Mouse (Mus musculus) liver, embryonic 13.5 days (tissue): ENCODE results near the gene Ksr1. TPM values are rescaled to one million over a fixed set of nuclear protein-coding genes. Genes with fewer than 3 reads are reported as not detected.

Experiments used
- ATAC-seq: fragments of 200-750 bp; cut with Nextera tagmentation; 2 replicates; pipeline ENCODE4 v1.8.0; 2017; ENCODE audit warnings: low read depth, mild to moderate bottlenecking, moderate number of reproducible peaks, moderate library complexity
- DNase-seq: peaks from one replicate; pipeline ENCODE4 v3.0.0; 2022
- H3K27ac ChIP-seq: fragments of 300-500 bp; sonication (generic); 2 replicates; pipeline ENCODE4 v1.5.1; 2015; ENCODE audit warnings: moderate library complexity, mild to moderate bottlenecking, inconsistent platforms
- H3K27me3 ChIP-seq: fragments of 300-500 bp; sonication (generic); 2 replicates; pipeline ENCODE4 v1.6.1; 2015; ENCODE audit warnings: mild to moderate bottlenecking, inconsistent platforms
- H3K36me3 ChIP-seq: fragments of 300-500 bp; sonication (generic); 2 replicates; pipeline ENCODE4 v1.6.1; 2015; ENCODE audit warnings: mild to moderate bottlenecking, inconsistent platforms
- H3K4me1 ChIP-seq: fragments of 300-500 bp; sonication (generic); replicated peaks from 2 replicates; pipeline ENCODE4 v1.6.1; 2015; ENCODE audit warnings: inconsistent platforms
- H3K4me2 ChIP-seq: fragments of 300-500 bp; sonication (generic); 2 replicates; pipeline ENCODE4 v1.6.1; 2015; ENCODE audit warnings: inconsistent platforms, mild to moderate bottlenecking, moderate library complexity
- H3K4me3 ChIP-seq: fragments of 300-500 bp; sonication (generic); replicated peaks from 2 replicates; pipeline ENCODE4 v1.5.1; 2015; ENCODE audit warnings: mild to moderate bottlenecking, inconsistent platforms
- H3K9ac ChIP-seq: fragments of 300-500 bp; sonication (generic); 2 replicates; pipeline ENCODE4 v1.6.1; 2015; ENCODE audit warnings: mild to moderate bottlenecking, inconsistent platforms
- H3K9me3 ChIP-seq: fragments of 300-500 bp; sonication (generic); replicated peaks from 2 replicates; pipeline ENCODE4 v1.6.1; 2016; ENCODE audit warnings: inconsistent platforms
- WGBS: fragments of 180-500 bp; shearing (Covaris S2); methylation state at CpG from one replicate; pipeline ENCODE4 v1.1.7; 2015; ENCODE audit not compliant: insufficient replicate concordance; 5-methylcytosine and 5-hydroxymethylcytosine counted together
- polyA plus RNA-seq: library from polyadenylated mRNA; unstranded; fragments of >200 nt; fragmentation: Nextera tagmentation; extraction: Ambion mirVana; gene quantifications from 2 replicates; pipeline ENCODE4 v1.2.1, GENCODE M21; 2015

Ksr1 gene
- polyA plus RNA-seq, 1 experiment from 2014 or later, result 1.8 TPM

- H3K27me3 ChIP-seq, result no peaks in the 10 kb centered on the region
- no peak overlapping the region for H3K9ac ChIP-seq
- H3K4me1 ChIP-seq, result no peaks in the 10 kb centered on the region
- no peaks in the 10 kb centered on the region for H3K36me3 ChIP-seq
- no peaks in the 10 kb centered on the region for H3K9me3 ChIP-seq
- H3K4me3 ChIP-seq, result no peak overlapping the region
- ATAC-seq (no peak), DNase-seq (no peak)
- no peak overlapping the region for H3K4me2 ChIP-seq
- WGBS, result 73% methylated on average over 7 of the region's 7 CpGs
- H3K27ac ChIP-seq, result no peak overlapping the region
Measured at GRCm38 (mm10) chr11:79172054-79172453, 25.8 kb upstream of the Ksr1 start.

GRCm38 (mm10) chr11:79166582-79167300 is 20.5 kb upstream of the Ksr1 start:
- no peaks in the 10 kb centered on the region for H3K4me1 ChIP-seq
- H3K27ac ChIP-seq, result no peak overlapping the region
- H3K9ac ChIP-seq, result no peak overlapping the region
- DNase-seq (no peak), ATAC-seq (no peak)
- no peaks in the 10 kb centered on the region for H3K36me3 ChIP-seq
- H3K4me3 ChIP-seq, result no peak overlapping the region
- 62% methylated on average over 4 of the region's 4 CpGs for WGBS
- no peaks in the 10 kb centered on the region for H3K27me3 ChIP-seq
- no peak overlapping the region for H3K4me2 ChIP-seq
- H3K9me3 ChIP-seq, result no peaks in the 10 kb centered on the region

GRCm38 (mm10) chr11:79161077-79161758 is 15.0 kb upstream of the Ksr1 start:
- DNase-seq (no peak), ATAC-seq (no peak)
- Histone ChIP-seq H3K4me1 (no peaks in the 10 kb centered on the region; the same call in 1 of the 2 replicates), H3K4me2 (no peak overlapping the region), H3K36me3 (no peaks in the 10 kb centered on the region), H3K9ac (no peak overlapping the region), H3K27me3 (no peaks in the 10 kb centered on the region), H3K4me3 (no peak overlapping the region), H3K27ac (no peak overlapping the region), H3K9me3 (no peaks in the 10 kb centered on the region)
- 47% methylated on average over 6 of the region's 6 CpGs for WGBS

- Histone ChIP-seq H3K27ac (no peak overlapping the region), H3K4me3 (no peak overlapping the region), H3K4me2 (no peak overlapping the region), H3K9me3 (no peaks in the 10 kb centered on the region), H3K36me3 (no peaks in the 10 kb centered on the region), H3K9ac (no peak overlapping the region), H3K4me1 (no peaks in the 10 kb centered on the region; the same call in 1 of the 2 replicates), H3K27me3 (no peaks in the 10 kb centered on the region)
- no peak for DNase-seq
- ATAC-seq, result no peak
- 81% methylated on average over 6 of the region's 6 CpGs for whole genome bisulfite sequencing
Measured at GRCm38 (mm10) chr11:79160127-79160526, 13.9 kb upstream of the Ksr1 start.

GRCm38 (mm10) chr11:79157729-79158128 is 11.5 kb upstream of the Ksr1 start:
- no peak overlapping the region for H3K9ac ChIP-seq
- H3K27ac ChIP-seq, result no peak overlapping the region
- no peaks in the 10 kb centered on the region for H3K36me3 ChIP-seq
- H3K4me2 ChIP-seq, result no peak overlapping the region
- no peaks in the 10 kb centered on the region for H3K27me3 ChIP-seq
- H3K9me3 ChIP-seq, result no peaks in the 10 kb centered on the region
- DNase-seq, result no peak
- H3K4me1 ChIP-seq, result peaks cover 3% of the 10 kb centered on the region
- WGBS, result 64% methylated on average over 4 of the region's 4 CpGs
- ATAC-seq, result no peak
- H3K4me3 ChIP-seq, result no peak overlapping the region

GRCm38 (mm10) chr11:79155348-79155747 is 9.1 kb upstream of the Ksr1 start:
- Histone ChIP-seq H3K36me3 (no peaks in the 10 kb centered on the region), H3K4me2 (no peak overlapping the region), H3K4me1 (peaks cover 5% of the 10 kb centered on the region), H3K27me3 (no peaks in the 10 kb centered on the region), H3K4me3 (no peak overlapping the region), H3K9me3 (no peaks in the 10 kb centered on the region), H3K9ac (no peak overlapping the region), H3K27ac (no peak overlapping the region)
- ATAC-seq (no peak), DNase-seq (no peak)
- WGBS, result 63% methylated on average over 6 of the region's 6 CpGs

- H3K9me3 ChIP-seq, result no peaks in the 10 kb centered on the region
- ATAC-seq (no peak), DNase-seq (no peak)
- WGBS, result 27% methylated on average over 5 of the region's 5 CpGs
- H3K4me1 ChIP-seq, result peaks cover 5% of the 10 kb centered on the region
- H3K27ac ChIP-seq, result no peak overlapping the region
- H3K4me3 ChIP-seq, result no peak overlapping the region
- H3K27me3 ChIP-seq, result no peaks in the 10 kb centered on the region
- no peak overlapping the region for H3K4me2 ChIP-seq
- H3K9ac ChIP-seq, result no peak overlapping the region
- H3K36me3 ChIP-seq, result no peaks in the 10 kb centered on the region
Measured at GRCm38 (mm10) chr11:79152696-79153095, 6.5 kb upstream of the Ksr1 start.

GRCm38 (mm10) chr11:79151874-79152273 is 5.7 kb upstream of the Ksr1 start:
- Histone ChIP-seq H3K4me1 (peaks cover 5% of the 10 kb centered on the region), H3K9me3 (no peaks in the 10 kb centered on the region), H3K36me3 (no peaks in the 10 kb centered on the region), H3K27ac (no peak overlapping the region), H3K27me3 (no peaks in the 10 kb centered on the region), H3K4me2 (no peak overlapping the region), H3K9ac (no peak overlapping the region), H3K4me3 (no peak overlapping the region)
- DNase-seq (no peak), ATAC-seq (no peak)
- 64% methylated on average over 7 of the region's 7 CpGs for WGBS

GRCm38 (mm10) chr11:79150301-79150700 is 4.1 kb upstream of the Ksr1 start:
- WGBS, result 50% methylated on average over 3 of the region's 3 CpGs
- H3K9ac ChIP-seq, result no peak overlapping the region

GRCm38 (mm10) chr11:79149295-79149694 is 3.1 kb upstream of the Ksr1 start:
- H3K27ac ChIP-seq, result no peak overlapping the region
- peaks cover 24% of the 10 kb centered on the region for H3K4me1 ChIP-seq
- no peak overlapping the region for H3K4me3 ChIP-seq
- WGBS, result 32% methylated on average over 4 of the region's 4 CpGs
- no peaks in the 10 kb centered on the region for H3K27me3 ChIP-seq
- ATAC-seq, result no peak
- DNase-seq, result no peak
- H3K9ac ChIP-seq, result no peak overlapping the region
- no peak overlapping the region for H3K4me2 ChIP-seq
- no peaks in the 10 kb centered on the region for H3K36me3 ChIP-seq
- H3K9me3 ChIP-seq, result no peaks in the 10 kb centered on the region

More at GRCm38 (mm10) chr11:79150301-79150700, 4.1 kb upstream of the Ksr1 start:
- no peak for ATAC-seq
- H3K36me3 ChIP-seq, result no peaks in the 10 kb centered on the region
- H3K4me3 ChIP-seq, result no peak overlapping the region
- H3K4me1 ChIP-seq, result peaks cover 14% of the 10 kb centered on the region
- H3K27ac ChIP-seq, result no peak overlapping the region
- DNase-seq, result no peak
- no peaks in the 10 kb centered on the region for H3K27me3 ChIP-seq
- H3K9me3 ChIP-seq, result no peaks in the 10 kb centered on the region
- no peak overlapping the region for H3K4me2 ChIP-seq

- Histone ChIP-seq H3K4me1 (peaks cover 30% of the 10 kb centered on the region), H3K27ac (no peak overlapping the region), H3K27me3 (no peaks in the 10 kb centered on the region), H3K4me2 (no peak overlapping the region), H3K9me3 (no peaks in the 10 kb centered on the region), H3K9ac (no peak overlapping the region), H3K36me3 (no peaks in the 10 kb centered on the region), H3K4me3 (no peak overlapping the region)
- no peak for ATAC-seq
- 59% methylated on average over 4 of the region's 4 CpGs for WGBS
- DNase-seq, result no peak
Measured at GRCm38 (mm10) chr11:79148783-79149182, 2.6 kb upstream of the Ksr1 start.
